Mouse (Mus musculus) midbrain, embryonic 11.5 days (tissue): ENCODE measurements around the gene Col20a1. TPM values are rescaled to one million over a fixed set of nuclear protein-coding genes. Genes with fewer than 3 reads are reported as not detected.

Experiments
- ATAC-seq: fragments of 200-750 bp; cut with Nextera tagmentation; 2 replicates; pipeline ENCODE4 v1.8.0; 2017; ENCODE audit warnings: moderate TSS enrichment, moderate library complexity; ENCODE audit not compliant: low FRiP score
- DNase-seq: peaks from one replicate; pipeline ENCODE4 v3.0.0; 2015; ENCODE audit warnings: low spot score; ENCODE audit errors: missing footprints
- H3K27ac ChIP-seq: fragments of 300-500 bp; sonication (generic); 2 replicates; pipeline ENCODE4 v1.5.1; 2014; ENCODE audit warnings: low read depth, low read length
- H3K27me3 ChIP-seq: fragments of 300-500 bp; sonication (generic); 2 replicates; pipeline ENCODE4 v1.6.1; 2014; ENCODE audit warnings: mild to moderate bottlenecking, low read length, moderate library complexity, mixed read lengths; ENCODE audit not compliant: control insufficient read depth, insufficient read depth
- H3K36me3 ChIP-seq: fragments of 300-500 bp; sonication (generic); 2 replicates; pipeline ENCODE4 v1.6.1; 2014; ENCODE audit warnings: mild to moderate bottlenecking, low read length, moderate library complexity, mixed read lengths; ENCODE audit not compliant: control insufficient read depth, insufficient read depth
- H3K4me1 ChIP-seq: fragments of 300-500 bp; sonication (generic); 2 replicates; pipeline ENCODE4 v1.6.1; 2014; ENCODE audit warnings: low read length; ENCODE audit not compliant: control insufficient read depth, insufficient read depth
- H3K4me2 ChIP-seq: fragments of 300-500 bp; sonication (generic); 2 replicates; pipeline ENCODE4 v1.6.1; 2014; ENCODE audit warnings: mild to moderate bottlenecking, moderate library complexity
- H3K4me3 ChIP-seq: fragments of 300-500 bp; sonication (generic); 2 replicates; pipeline ENCODE4 v1.5.1; 2014; ENCODE audit warnings: low read depth, low read length
- H3K9ac ChIP-seq: fragments of 300-500 bp; sonication (generic); 2 replicates; pipeline ENCODE4 v1.6.1; 2014; ENCODE audit warnings: low read length
- H3K9me3 ChIP-seq: fragments of 300-500 bp; sonication (generic); 2 replicates; pipeline ENCODE4 v1.6.1; 2016; ENCODE audit warnings: low read length; ENCODE audit not compliant: control insufficient read depth
- WGBS: fragments of 180-500 bp; shearing (Covaris S2); extraction: QIAGEN DNeasy Blood & Tissue Kit; methylation state at CpG from one replicate; pipeline ENCODE4 v1.1.7; 2014; 5-methylcytosine and 5-hydroxymethylcytosine counted together
- polyA plus RNA-seq: library from polyadenylated mRNA; unstranded; fragments of >200 nt; fragmentation: Nextera tagmentation; extraction: Ambion mirVana; gene quantifications from 2 replicates; pipeline ENCODE4 v1.2.1, GENCODE M21; 2014

Col20a1 gene
- polyA plus RNA-seq, 1 experiment from 2014 or later: 0.26 TPM

DNA sequence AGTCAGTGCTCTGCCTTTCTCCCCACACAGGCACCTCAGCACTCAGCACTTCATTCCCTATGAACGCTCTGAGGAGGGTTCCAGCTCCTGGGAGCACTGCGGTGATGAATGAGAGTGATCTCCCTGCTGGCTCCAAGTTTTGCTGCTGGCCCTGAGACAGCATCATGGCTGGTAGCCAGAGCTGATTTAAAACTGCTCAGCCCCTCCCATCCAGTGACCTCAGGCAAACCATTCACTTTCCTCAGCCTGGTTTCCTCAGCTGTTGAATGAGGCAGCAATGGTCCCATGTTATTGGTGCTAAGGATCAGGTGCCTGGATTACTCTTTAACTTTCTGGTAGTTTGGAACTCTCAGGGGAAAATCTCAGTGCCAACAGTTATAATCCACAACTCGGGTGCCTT is 57.1 kb downstream of the Col20a1 start, which contains the start of gene Chrna4:
Gene Chrna4 (minus strand): TSS at position 110 of the 400 bp plus-strand sequence.
- Histone ChIP-seq H3K27me3 (peaks cover 15% of the 10 kb centered on the region), H3K36me3 (no peaks in the 10 kb centered on the region), H3K4me1 (peaks cover 33% of the 10 kb centered on the region), H3K4me2 (no peak within 1 kb of the TSS), H3K27ac (peak within 1 kb of the TSS; percentile 58), H3K9me3 (no peaks in the 10 kb centered on the region), H3K9ac (peak within 1 kb of the TSS; percentile 31; the same call in 1 of the 2 replicates), H3K4me3 (no peak within 1 kb of the TSS)
- ATAC-seq: no peak
- WGBS: 54% methylated on average over 3 of the region's 3 CpGs
- no peak for DNase-seq

DNA sequence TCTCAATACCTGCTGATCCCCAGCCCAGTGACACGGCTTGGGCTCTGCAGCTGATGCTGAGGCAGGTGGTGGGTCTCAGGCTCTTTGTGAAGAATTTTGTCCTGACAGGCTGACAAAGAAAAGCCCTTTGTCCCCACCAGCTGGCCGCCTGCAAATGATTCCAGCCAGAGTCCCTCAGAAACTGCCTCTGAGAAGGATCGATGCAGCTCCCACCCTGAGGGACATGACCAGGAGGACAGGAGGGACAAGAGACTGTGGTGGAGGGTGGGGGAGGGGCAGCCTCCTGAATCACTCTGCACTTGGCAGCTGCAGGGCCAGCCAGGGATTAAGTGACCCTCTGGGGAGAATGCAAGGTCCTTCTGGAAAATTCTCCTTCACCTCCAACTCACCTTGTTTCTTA is 57.7 kb downstream of the Col20a1 start:
- Histone ChIP-seq H3K4me1 (peaks cover 33% of the 10 kb centered on the region), H3K4me2 (no peak overlapping the region), H3K27me3 (peaks cover 15% of the 10 kb centered on the region), H3K4me3 (no peak overlapping the region), H3K27ac (peak overlapping the region; percentile 58), H3K9me3 (no peaks in the 10 kb centered on the region), H3K36me3 (no peaks in the 10 kb centered on the region), H3K9ac (peak overlapping the region; percentile 31; the same call in 1 of the 2 replicates)
- ATAC-seq (peak; percentile 71), DNase-seq (peak; percentile 91)
- WGBS: 3% methylated on average over 3 of the region's 3 CpGs

DNA sequence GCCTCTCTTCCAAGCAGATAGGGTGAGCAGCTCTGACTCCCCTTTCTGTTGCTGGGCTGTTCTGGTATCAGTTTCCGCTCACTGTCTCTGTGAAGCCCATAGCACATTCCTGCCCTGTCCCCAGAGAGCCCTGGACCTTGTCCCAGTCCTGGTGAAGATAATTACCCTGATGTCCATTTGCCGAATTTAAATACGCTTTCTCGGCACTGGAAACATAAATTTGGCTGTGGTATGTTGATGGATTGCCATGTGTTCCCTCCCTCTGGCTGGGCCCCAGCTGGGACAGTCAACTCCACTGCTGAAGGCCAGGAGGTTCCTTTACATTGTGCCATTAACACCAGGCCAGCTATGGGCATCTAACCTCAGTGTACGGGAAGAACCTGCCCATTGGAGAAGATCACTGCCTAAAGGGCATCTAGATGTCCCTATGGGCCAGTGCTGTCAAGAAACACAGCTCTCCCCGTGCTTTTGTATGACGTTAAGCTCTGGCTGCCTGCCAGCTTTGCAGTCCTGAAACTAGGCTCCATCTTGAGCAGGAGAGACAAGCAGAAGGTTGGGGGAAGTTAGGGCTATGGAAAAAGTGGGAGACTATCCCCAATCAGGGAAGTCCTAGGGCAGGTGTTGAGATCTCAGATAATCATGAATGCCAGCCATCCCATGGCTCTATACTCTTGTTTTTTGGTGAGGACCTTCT is 62.1 kb downstream of the Col20a1 start:
- H3K27ac ChIP-seq: no peak overlapping the region
- no peaks in the 10 kb centered on the region for H3K36me3 ChIP-seq
- no peak overlapping the region for H3K4me3 ChIP-seq
- no peaks in the 10 kb centered on the region for H3K9me3 ChIP-seq
- peaks cover 10% of the 10 kb centered on the region for H3K4me1 ChIP-seq
- ATAC-seq (no peak), DNase-seq (no peak)
- H3K27me3 ChIP-seq: no peaks in the 10 kb centered on the region
- H3K9ac ChIP-seq: no peak overlapping the region
- WGBS: 85% methylated on average over 7 of the region's 7 CpGs
- H3K4me2 ChIP-seq: no peak overlapping the region

DNA sequence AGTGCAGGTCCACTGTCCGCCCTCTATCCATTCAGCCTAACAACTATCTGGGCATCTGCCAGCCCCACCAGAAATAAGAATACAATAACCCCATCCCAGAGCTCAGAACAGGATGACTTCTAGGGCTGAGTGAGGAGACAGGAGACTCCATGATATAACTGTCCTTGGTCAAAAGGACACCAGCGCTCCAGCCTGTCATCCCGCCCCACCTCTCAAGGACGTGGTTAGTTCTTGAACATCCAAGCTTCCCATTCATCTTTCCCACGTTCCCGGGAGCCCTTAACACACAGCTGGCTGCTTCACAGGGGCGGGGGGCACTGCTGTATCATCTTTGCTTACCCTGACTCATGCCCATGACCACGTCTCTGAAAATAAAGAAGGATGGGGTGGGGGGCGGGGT is 62.7 kb downstream of the Col20a1 start:
- H3K27me3 ChIP-seq: no peaks in the 10 kb centered on the region
- ATAC-seq (no peak), DNase-seq (no peak)
- no peak overlapping the region for H3K9ac ChIP-seq
- H3K4me1 ChIP-seq: peaks cover 4% of the 10 kb centered on the region
- H3K4me2 ChIP-seq: no peak overlapping the region
- H3K36me3 ChIP-seq: no peaks in the 10 kb centered on the region
- H3K4me3 ChIP-seq: no peak overlapping the region
- no peaks in the 10 kb centered on the region for H3K9me3 ChIP-seq
- H3K27ac ChIP-seq: no peak overlapping the region
- 89% methylated on average over 9 of the region's 9 CpGs for WGBS

DNA sequence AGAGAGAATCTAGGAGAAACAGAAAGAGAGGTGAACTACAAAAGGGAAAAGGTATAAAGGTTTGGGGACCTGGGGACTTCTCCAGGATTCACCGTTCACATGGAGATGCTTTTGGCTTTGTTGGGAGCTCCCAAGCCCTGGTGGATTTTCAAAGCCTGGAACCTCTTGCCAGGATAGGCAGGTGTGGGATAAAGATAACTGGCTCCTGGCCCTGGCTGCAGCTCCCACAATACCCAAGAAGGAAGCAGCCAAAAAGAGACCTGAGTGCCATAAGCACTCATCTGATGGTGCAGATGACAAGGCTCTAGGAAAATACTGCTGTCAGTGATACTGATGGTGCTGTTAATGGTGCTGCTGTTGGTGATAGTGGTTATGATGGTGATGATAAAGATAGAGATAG is 65.8 kb downstream of the Col20a1 start:
- Histone ChIP-seq H3K27me3 (no peaks in the 10 kb centered on the region), H3K9me3 (no peaks in the 10 kb centered on the region), H3K4me2 (no peak overlapping the region), H3K4me3 (no peak overlapping the region), H3K36me3 (no peaks in the 10 kb centered on the region), H3K4me1 (no peaks in the 10 kb centered on the region; the same call in 1 of the 2 replicates), H3K27ac (no peak overlapping the region), H3K9ac (no peak overlapping the region)
- ATAC-seq: no peak
- 88% methylated on average over 1 of the region's 1 CpGs for WGBS
- no peak for DNase-seq

DNA sequence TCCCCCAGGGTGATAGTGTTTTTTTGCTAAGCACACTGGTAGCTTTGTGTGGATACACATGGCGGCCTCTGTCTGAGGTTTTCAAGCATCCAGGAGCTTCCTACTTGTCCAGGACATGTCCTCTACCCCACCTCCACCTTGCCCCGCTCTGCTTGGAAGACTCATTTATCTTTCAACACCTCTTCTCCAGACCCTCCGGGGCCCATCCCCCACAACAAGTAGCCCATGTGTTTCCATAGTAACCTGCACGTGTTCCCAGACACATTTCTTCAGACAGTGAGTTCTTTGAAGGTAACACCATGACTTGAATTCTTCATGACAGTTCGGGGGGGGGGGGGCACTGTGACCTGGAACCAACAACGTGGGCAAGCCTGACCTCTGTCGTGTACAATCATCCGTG is 71.0 kb downstream of the Col20a1 start:
- WGBS: 60% methylated on average over 8 of the region's 8 CpGs
- Histone ChIP-seq H3K27ac (no peak overlapping the region), H3K36me3 (no peaks in the 10 kb centered on the region), H3K4me1 (peaks cover 6% of the 10 kb centered on the region), H3K4me3 (no peak overlapping the region), H3K9me3 (no peaks in the 10 kb centered on the region), H3K9ac (no peak overlapping the region), H3K4me2 (no peak overlapping the region), H3K27me3 (no peaks in the 10 kb centered on the region)
- DNase-seq: no peak
- ATAC-seq: 0 out of 2 replicates have a peak, but pooled peaks have one; percentile 23

DNA sequence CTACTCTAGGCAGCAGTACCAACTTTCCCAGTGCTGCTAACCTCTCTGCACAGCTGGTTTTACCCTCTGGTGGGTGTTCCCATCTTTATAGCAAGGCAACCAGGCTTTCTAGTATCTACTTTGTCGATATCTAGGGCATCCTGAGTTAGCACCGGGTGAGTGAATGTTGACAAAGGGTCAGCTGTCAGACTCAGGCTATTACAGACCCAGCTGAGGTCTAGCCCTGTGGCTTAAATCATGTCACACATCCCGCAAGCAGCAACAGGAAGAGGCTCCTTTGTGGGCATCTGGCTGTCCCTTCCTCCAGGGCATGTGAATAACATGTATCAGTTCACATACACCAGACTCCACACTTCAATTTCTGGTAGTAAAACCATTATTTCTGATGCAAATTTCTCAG is 71.9 kb downstream of the Col20a1 start:
- Histone ChIP-seq H3K27ac (0 out of 2 replicates have a peak overlapping the region, but pooled peaks have one; percentile 7), H3K4me1 (peaks cover 6% of the 10 kb centered on the region), H3K9ac (no peak overlapping the region), H3K27me3 (no peaks in the 10 kb centered on the region), H3K9me3 (no peaks in the 10 kb centered on the region), H3K36me3 (no peaks in the 10 kb centered on the region), H3K4me3 (no peak overlapping the region), H3K4me2 (no peak overlapping the region)
- WGBS: 74% methylated on average over 3 of the region's 3 CpGs
- ATAC-seq (0 out of 2 replicates have a peak, but pooled peaks have one; percentile 27), DNase-seq (no peak)

DNA sequence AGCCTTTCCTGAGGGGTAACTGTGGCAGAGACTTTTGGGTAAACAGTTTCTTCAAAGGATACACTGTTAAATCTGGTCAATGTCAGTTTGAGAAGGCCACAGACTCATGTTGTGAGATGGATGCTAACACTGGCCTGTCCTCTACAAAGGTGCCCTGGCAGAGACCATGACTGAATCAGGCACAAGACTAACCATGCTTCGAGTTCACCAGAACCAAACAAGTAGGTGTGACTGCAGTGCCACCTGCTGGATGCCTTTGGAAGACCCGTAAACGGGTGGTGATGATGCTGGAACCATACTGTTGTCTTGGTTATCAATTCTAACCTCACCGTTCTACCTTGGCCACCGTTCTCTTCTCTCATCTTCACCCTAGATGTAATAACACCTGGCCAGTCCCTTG is 73.8 kb downstream of the Col20a1 start:
- no peak overlapping the region for H3K4me3 ChIP-seq
- H3K4me2 ChIP-seq: no peak overlapping the region
- H3K4me1 ChIP-seq: peaks cover 6% of the 10 kb centered on the region
- H3K27ac ChIP-seq: no peak overlapping the region
- H3K36me3 ChIP-seq: no peaks in the 10 kb centered on the region
- H3K27me3 ChIP-seq: no peaks in the 10 kb centered on the region
- no peaks in the 10 kb centered on the region for H3K9me3 ChIP-seq
- no peak overlapping the region for H3K9ac ChIP-seq
- 23% methylated on average over 5 of the region's 5 CpGs for WGBS
- DNase-seq (peak; percentile 98), ATAC-seq (peak; percentile 76; the same call in 1 of the 2 replicates)

DNA sequence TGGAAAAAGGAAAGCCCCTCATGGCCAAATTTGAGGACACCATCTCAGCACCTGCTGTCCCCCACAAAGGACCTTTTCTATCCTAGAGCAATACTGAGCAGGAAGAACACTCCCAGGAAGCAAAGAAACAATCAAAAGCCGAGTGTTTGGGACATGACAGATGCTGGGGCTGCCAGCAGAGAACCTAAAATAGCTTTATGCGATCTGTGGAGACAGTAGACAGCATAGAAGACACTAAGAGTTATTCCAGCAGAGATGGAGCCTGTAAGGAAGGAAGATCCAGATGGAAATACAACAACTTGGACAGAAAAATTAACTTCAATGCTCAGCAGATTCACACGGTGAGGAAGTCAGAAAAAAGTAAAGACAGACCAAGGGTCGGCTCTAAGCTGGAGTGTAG is 79.5 kb downstream of the Col20a1 start:
- no peaks in the 10 kb centered on the region for H3K27me3 ChIP-seq
- ATAC-seq: no peak
- no peaks in the 10 kb centered on the region for H3K4me1 ChIP-seq
- no peak overlapping the region for H3K27ac ChIP-seq
- no peak for DNase-seq
- WGBS: 65% methylated on average over 4 of the region's 4 CpGs
- no peaks in the 10 kb centered on the region for H3K9me3 ChIP-seq
- no peak overlapping the region for H3K9ac ChIP-seq
- H3K4me3 ChIP-seq: no peak overlapping the region
- H3K36me3 ChIP-seq: no peaks in the 10 kb centered on the region
- H3K4me2 ChIP-seq: no peak overlapping the region
